Mouse (Mus musculus) common myeloid progenitor, adult 5-6 weeks (primary cell): ENCODE data around the gene Rnasel. TPM values are rescaled to one million over a fixed set of nuclear protein-coding genes. Genes with fewer than 3 reads are reported as not detected.
A peak's percentile ranks its signal among the peaks of the same experiment; 100 is the strongest.

ENCODE experiments used
- ATAC-seq: replicated peaks from 2 replicates; pipeline ENCODE4 v1.8.0; 2016; ENCODE audit warnings: low read depth, mild to moderate bottlenecking, moderate TSS enrichment, inconsistent platforms; ENCODE audit not compliant: poor library complexity, severe bottlenecking
- total RNA-seq: library from RNA; stranded (forward); fragments of 200-1000, 187-1606 nt; gene quantifications from 2 replicates; pipeline ENCODE4 v1.2.3, GENCODE M21; 2017

The Rnasel gene
- total RNA-seq, 1 experiment from 2014 or later, result 71.5 TPM

GRCm38 (mm10) chr1:153734866-153735265 lies 14.4 kb upstream of the Rnasel start:
- ATAC-seq, result no peak

- ATAC-seq, result no peak
These were observed 13.1 kb upstream of the Rnasel start for GRCm38 (mm10) chr1:153736096-153736495.

- ATAC-seq, result no peak
These were observed 11.8 kb upstream of the Rnasel start for GRCm38 (mm10) chr1:153737101-153738085.

- ATAC-seq, result no peak
These were observed 9.7 kb upstream of the Rnasel start for GRCm38 (mm10) chr1:153739437-153740015.

GRCm38 (mm10) chr1:153740145-153740544 lies 9.1 kb upstream of the Rnasel start, which contains the start of gene Rgs16:
Rgs16 (plus strand) TSS chr1:153740349.
- peak; percentile 83 for ATAC-seq

- no peak for ATAC-seq
These were observed 8.3 kb upstream of the Rnasel start for GRCm38 (mm10) chr1:153740775-153741400.

GRCm38 (mm10) chr1:153741551-153742316 lies 7.5 kb upstream of the Rnasel start:
- no peak for ATAC-seq

- 0 out of 2 replicates have a peak, but pooled peaks have one; percentile 31 for ATAC-seq
These were observed 6.7 kb upstream of the Rnasel start for GRCm38 (mm10) chr1:153742374-153743155.

GRCm38 (mm10) chr1:153746119-153746670 lies 3.0 kb upstream of the Rnasel start:
- no peak for ATAC-seq

GRCm38 (mm10) chr1:153746728-153747127 lies 2.5 kb upstream of the Rnasel start:
- ATAC-seq, result peak; percentile 27; the same call in 1 of the 2 replicates

- no peak for ATAC-seq
These were observed 1.2 kb upstream of the Rnasel start for GRCm38 (mm10) chr1:153747861-153748530.

GRCm38 (mm10) chr1:153748549-153748948 lies 677 bp upstream of the Rnasel start:
- ATAC-seq, result peak; percentile 17; the same call in 1 of the 2 replicates

GRCm38 (mm10) chr1:153750054-153750453 lies 828 bp downstream of the Rnasel start:
- ATAC-seq, result 0 out of 2 replicates have a peak, but pooled peaks have one; percentile 7

GRCm38 (mm10) chr1:153751763-153752301 lies 2.6 kb downstream of the Rnasel start:
- peak; percentile 67 for ATAC-seq

- peak; percentile 12; the same call in 1 of the 2 replicates for ATAC-seq
These were observed 3.3 kb downstream of the Rnasel start for GRCm38 (mm10) chr1:153752521-153752920.

- no peak for ATAC-seq
These were observed 4.7 kb downstream of the Rnasel start for GRCm38 (mm10) chr1:153753725-153754464.

GRCm38 (mm10) chr1:153764136-153764535 lies 14.9 kb downstream of the Rnasel start:
- no peak for ATAC-seq
